Mouse (Mus musculus) monocyte, adult 5-6 weeks (primary cell): Measurements from ENCODE around the gene Coq10b. TPM values are rescaled to one million over a fixed set of nuclear protein-coding genes. Genes with fewer than 3 reads are reported as not detected.
"Not testable (repeated sequence)": the region's sequence is repeated elsewhere in the genome, so short reads cannot be mapped to it uniquely, and the experiment has no call there.

Source experiments
- ATAC-seq: fragments of 153-309, 156-312 bp; replicated peaks from 2 replicates; pipeline ENCODE4 v1.8.0; 2017; ENCODE audit warnings: mild to moderate bottlenecking; ENCODE audit not compliant: low TSS enrichment, insufficient number of reproducible peaks, severe bottlenecking, poor library complexity, low FRiP score
- total RNA-seq: library from RNA; stranded (forward); fragments of 200-1000, 200-491, 200-594 nt; gene quantifications from 3 replicates; pipeline ENCODE4 v1.2.3, GENCODE M21; 2017

Gene Coq10b
- total RNA-seq, result 71.7 to 116 TPM (median 73.4 TPM) in 3 replicates

- peak; percentile 99 for ATAC-seq
These were observed at the start of gene Coq10b for GRCm38 (mm10) chr1:55052355-55052953. Gene Coq10b, plus strand, starts transcription at chr1:55052770.

- ATAC-seq, result not testable (repeated sequence)
These were observed 44.3 kb upstream of the Coq10b start for GRCm38 (mm10) chr1:55008313-55008712.

GRCm38 (mm10) chr1:55012513-55012912, 40.1 kb upstream of the Coq10b start:
- ATAC-seq, result no peak

- ATAC-seq, result no peak
These were observed 30.7 kb upstream of the Coq10b start for GRCm38 (mm10) chr1:55021907-55022306.

- no peak for ATAC-seq
These were observed 26.7 kb upstream of the Coq10b start for GRCm38 (mm10) chr1:55025656-55026430.

GRCm38 (mm10) chr1:55026444-55027252, 25.9 kb upstream of the Coq10b start:
- no peak for ATAC-seq

GRCm38 (mm10) chr1:55027253-55027801, 25.2 kb upstream of the Coq10b start, which contains the start of gene Sf3b1:
Gene Sf3b1, minus strand, starts transcription at chr1:55027481.
- peak; percentile 80 for ATAC-seq

- ATAC-seq, result no peak
These were observed 24.6 kb upstream of the Coq10b start for GRCm38 (mm10) chr1:55027966-55028365.

- ATAC-seq, result peak; percentile 77
These were observed 23.9 kb upstream of the Coq10b start for GRCm38 (mm10) chr1:55028512-55029249.

- no peak for ATAC-seq
These were observed 23.1 kb upstream of the Coq10b start for GRCm38 (mm10) chr1:55029446-55029845.

- ATAC-seq, result peak; percentile 25; the same call in 1 of the 2 replicates
These were observed 21.4 kb upstream of the Coq10b start for GRCm38 (mm10) chr1:55031026-55031779.

GRCm38 (mm10) chr1:55039944-55040343, 12.6 kb upstream of the Coq10b start:
- ATAC-seq, result no peak

- no peak for ATAC-seq
These were observed 10.9 kb upstream of the Coq10b start for GRCm38 (mm10) chr1:55041691-55042090.

GRCm38 (mm10) chr1:55042246-55042645, 10.3 kb upstream of the Coq10b start:
- ATAC-seq, result no peak

GRCm38 (mm10) chr1:55043164-55043563, 9.4 kb upstream of the Coq10b start:
- ATAC-seq, result no peak

- no peak for ATAC-seq
These were observed 3.6 kb upstream of the Coq10b start for GRCm38 (mm10) chr1:55048841-55049587.

GRCm38 (mm10) chr1:55051671-55052070, 899 bp upstream of the Coq10b start:
- ATAC-seq, result no peak
